Mouse (Mus musculus) CH12.LX (cell line): ENCODE data around the gene Hoxd3. TPM values are rescaled to one million over a fixed set of nuclear protein-coding genes. Genes with fewer than 3 reads are reported as not detected.

ENCODE experiments used
- DNase-seq: peaks from one replicate; pipeline ENCODE4 v3.0.0-alpha.2; 2013; ENCODE audit errors: extremely low read depth
- H3K27ac ChIP-seq: 2 replicates; pipeline ENCODE4 v1.5.1; 2012; ENCODE audit warnings: low read depth, mild to moderate bottlenecking, control low read depth, moderate library complexity; ENCODE audit not compliant: insufficient read depth
- H3K27me3 ChIP-seq: replicated peaks from 2 replicates; pipeline ENCODE3; 2012; ENCODE audit warnings: inconsistent platforms
- H3K36me3 ChIP-seq, 2 experiments: replicated peaks in 1 of 2; 2 replicates each; pipeline versions ENCODE3 to v1.6.1; 2012; ENCODE audit warnings: inconsistent platforms in 1 of 2, low read length in 1 of 2, mild to moderate bottlenecking in 1 of 2, mixed read lengths in 1 of 2, moderate library complexity in 1 of 2; ENCODE audit not compliant: control insufficient read depth in 1 of 2, insufficient read depth in 1 of 2
- H3K4me1 ChIP-seq, 2 experiments: 2 replicates each; pipeline ENCODE4 v1.6.1; 2012; ENCODE audit warnings: inconsistent platforms in 1 of 2, moderate library complexity in 1 of 2; ENCODE audit not compliant: insufficient read depth in 2 of 2, control insufficient read depth in 1 of 2
- H3K4me2 ChIP-seq: 2 replicates; pipeline ENCODE4 v1.6.1; 2012; ENCODE audit warnings: low read depth, mild to moderate bottlenecking, control low read depth; ENCODE audit not compliant: poor library complexity, insufficient read depth, severe bottlenecking
- H3K4me3 ChIP-seq, 3 experiments: fragments of 150-350 bp in 1 of 3; sonication (generic) in 1 of 3; replicated peaks in 1 of 3; 2 replicates each; pipeline versions ENCODE3 to v1.5.1; 2011 to 2012; ENCODE audit warnings: low read depth in 2 of 3, low read length in 2 of 3, mild to moderate bottlenecking in 2 of 3, moderate library complexity in 2 of 3, control low read depth in 1 of 3, improper control_type of control experiment in 1 of 3, inconsistent platforms in 1 of 3, mixed read lengths in 1 of 3; ENCODE audit not compliant: poor library complexity in 1 of 3
- H3K79me2 ChIP-seq: replicated peaks from 2 replicates; pipeline ENCODE4 v1.6.1; 2012; ENCODE audit warnings: mild to moderate bottlenecking, moderate library complexity; ENCODE audit not compliant: control insufficient read depth, poor library complexity, insufficient read depth, severe bottlenecking; ENCODE audit errors: extremely low read depth
- H3K9ac ChIP-seq: 2 replicates; pipeline ENCODE4 v1.6.1; 2012; ENCODE audit warnings: low read depth, mild to moderate bottlenecking, control low read depth, moderate library complexity; ENCODE audit not compliant: insufficient read depth
- H3K9me3 ChIP-seq: replicated peaks from 2 replicates; pipeline ENCODE3; 2012; ENCODE audit warnings: low read length, inconsistent platforms, mixed read lengths
- BHLHE40 ChIP-seq: IDR thresholded peaks from 2 replicates; pipeline ENCODE4 v1.6.1; 2011; ENCODE audit warnings: mild to moderate bottlenecking, low read depth, low read length, improper control_type of control experiment
- CHD1 ChIP-seq: IDR thresholded peaks from 2 replicates; pipeline ENCODE4 v1.6.1; 2012; ENCODE audit warnings: low read depth, low read length, improper control_type of control experiment, inconsistent platforms
- CTCF ChIP-seq, 2 experiments: IDR thresholded peaks in 1 of 2; conservative IDR thresholded peaks in 1 of 2; 2 replicates each; pipeline ENCODE4 v1.5.1; 2011 to 2012; ENCODE audit warnings: low read depth in 2 of 2, low read length in 2 of 2, improper control_type of control experiment in 1 of 2, inconsistent platforms in 1 of 2, mild to moderate bottlenecking in 1 of 2, moderate library complexity in 1 of 2
- E2F4 ChIP-seq: IDR thresholded peaks from 2 replicates; pipeline ENCODE4 v1.6.1; 2011; ENCODE audit warnings: low read depth, low read length, improper control_type of control experiment; ENCODE audit not compliant: insufficient replicate concordance
- ELF1 ChIP-seq: IDR thresholded peaks from 2 replicates; pipeline ENCODE4 v1.6.1; 2014; ENCODE audit warnings: low read depth, mild to moderate bottlenecking, inconsistent platforms, low read length, improper control_type of control experiment
- ETS1 ChIP-seq: conservative IDR thresholded peaks from 2 replicates; pipeline ENCODE4 v1.6.1; 2012; ENCODE audit warnings: low read depth, mild to moderate bottlenecking, inconsistent platforms, low read length, improper control_type of control experiment, moderate library complexity
- GABPA ChIP-seq: IDR thresholded peaks from 2 replicates; pipeline ENCODE4 v1.6.1; 2012; ENCODE audit warnings: low read depth, low read length, improper control_type of control experiment, inconsistent platforms; ENCODE audit not compliant: insufficient replicate concordance
- HCFC1 ChIP-seq: IDR thresholded peaks from 2 replicates; pipeline ENCODE4 v1.6.1; 2012; ENCODE audit warnings: low read depth, mild to moderate bottlenecking, inconsistent platforms, low read length, improper control_type of control experiment
- JUND ChIP-seq: conservative IDR thresholded peaks from 2 replicates; pipeline ENCODE4 v1.6.1; 2011; ENCODE audit warnings: low read depth, low read length, improper control_type of control experiment
- MAFK ChIP-seq: IDR thresholded peaks from 2 replicates; pipeline ENCODE4 v1.6.1; 2011; ENCODE audit warnings: low read length, improper control_type of control experiment; ENCODE audit not compliant: insufficient replicate concordance
- MXI1 ChIP-seq: IDR thresholded peaks from 2 replicates; pipeline ENCODE4 v1.6.1; 2011; ENCODE audit warnings: mild to moderate bottlenecking, low read depth, low read length, improper control_type of control experiment
- MYC ChIP-seq: IDR thresholded peaks from 2 replicates; pipeline ENCODE4 v1.6.1; 2011; ENCODE audit warnings: low read depth, mild to moderate bottlenecking, improper control_type of control experiment, low read length
- NRF1 ChIP-seq: IDR thresholded peaks from 2 replicates; pipeline ENCODE4 v1.6.1; 2014; ENCODE audit warnings: low read depth, mild to moderate bottlenecking, inconsistent platforms, low read length, improper control_type of control experiment, moderate library complexity
- POLR2A ChIP-seq: IDR thresholded peaks from 2 replicates; pipeline ENCODE4 v1.6.1; 2011; ENCODE audit warnings: low read depth, mild to moderate bottlenecking, improper control_type of control experiment, low read length
- RCOR1 ChIP-seq: conservative IDR thresholded peaks from 2 replicates; pipeline ENCODE4 v1.6.1; 2012; ENCODE audit warnings: low read depth, mild to moderate bottlenecking, inconsistent platforms, low read length, improper control_type of control experiment
- SMC3 ChIP-seq: IDR thresholded peaks from 2 replicates; pipeline ENCODE4 v1.6.1; 2011; ENCODE audit warnings: low read depth, low read length, improper control_type of control experiment
- TBP ChIP-seq: conservative IDR thresholded peaks from 2 replicates; pipeline ENCODE4 v1.6.1; 2011; ENCODE audit warnings: low read depth, low read length, improper control_type of control experiment
- TCF12 ChIP-seq: IDR thresholded peaks from 2 replicates; pipeline ENCODE4 v1.6.1; 2014; ENCODE audit warnings: low read depth, mild to moderate bottlenecking, inconsistent platforms, low read length, improper control_type of control experiment
- UBTF ChIP-seq: IDR thresholded peaks from 2 replicates; pipeline ENCODE4 v1.6.1; 2012; ENCODE audit warnings: low read depth, mild to moderate bottlenecking, inconsistent platforms, low read length, improper control_type of control experiment, moderate library complexity
- USF2 ChIP-seq: conservative IDR thresholded peaks from 2 replicates; pipeline ENCODE4 v1.6.1; 2011; ENCODE audit warnings: low read depth, low read length, improper control_type of control experiment
- ZMIZ1 ChIP-seq: IDR thresholded peaks from 2 replicates; pipeline ENCODE4 v1.6.1; 2012; ENCODE audit warnings: low read depth, mild to moderate bottlenecking, inconsistent platforms, low read length, improper control_type of control experiment
- ZNF384 ChIP-seq: IDR thresholded peaks from 2 replicates; pipeline ENCODE4 v1.6.1; 2012; ENCODE audit warnings: low read depth, low read length, improper control_type of control experiment, inconsistent platforms
- dilution Hi-C: fragments of 300-500 bp; cut with MboI; formaldehyde crosslinking; loops from 2 replicates; pipeline ENCODE4 v1.14.3; 2020; ENCODE audit warnings: low sequenced_read_pairs; ENCODE audit not compliant: extremely low pct_unique_long_range_greater_than_20kb, extremely low pct_ligation_motif_present
- in situ Hi-C: fragments of 300-500 bp; cut with MboI; formaldehyde crosslinking; loops from 3 replicates; pipeline ENCODE4 v1.14.3; 2019; ENCODE audit warnings: low sequenced_read_pairs, low pct_ligation_motif_present, low pct_unique_long_range_greater_than_20kb, mixed read lengths
- polyA plus RNA-seq: library from polyadenylated mRNA; unstranded; fragments of >175 nt; gene quantifications from 2 replicates; pipeline ENCODE4 v1.2.1, GENCODE M21; 2012; ENCODE audit warnings: low read depth; ENCODE audit not compliant: insufficient read length
- total RNA-seq, 2 experiments: library from RNA; depleted of rRNA; stranded (reverse); fragments of 300-350 nt in 1 of 2; fragments of >200 nt in 1 of 2; gene quantifications; 2 replicates each; pipeline ENCODE4 v1.2.3; 2012 to 2014

Hoxd3 gene
- total and polyA plus RNA-seq, 3 experiments: 0.12 to 1.1 TPM; not detected in 1

- dilution Hi-C loops: no loop called here
- H3K4me1 ChIP-seq: 0 out of 4 replicates have a peak, but pooled peaks cover 0 to 5% of the 10 kb centered on the region in 2 experiments
Measured at GRCm38 (mm10) chr2:74676376-74677052, 35.2 kb upstream of the Hoxd3 start.

GRCm38 (mm10) chr2:74677106-74677505, 34.6 kb upstream of the Hoxd3 start:
- Histone ChIP-seq H3K4me1 (0 out of 4 replicates have a peak, but pooled peaks cover 0 to 5% of the 10 kb centered on the region in 2 experiments), H3K79me2 (no peaks in the 10 kb centered on the region), H3K9ac (no peak overlapping the region), H3K4me2 (no peak overlapping the region), H3K4me3 (no peak overlapping the region), H3K27ac (no peak overlapping the region), H3K36me3 (no peaks in the 10 kb centered on the region), H3K27me3 (no peaks in the 10 kb centered on the region), H3K9me3 (peaks cover 16% of the 10 kb centered on the region)
- in situ Hi-C loops (loop anchor here (25.0 kb wide), 1 partner anchor 635 kb away; no protein-coding TSS in a partner anchor), dilution Hi-C loops (no loop called here)
- TF ChIP-seq HCFC1: no peak
- no peak for TF ChIP-seq ZNF384
- no peak for TF ChIP-seq MXI1
- no peak for TF ChIP-seq SMC3
- no peak for TF ChIP-seq MAFK
- no peak for TF ChIP-seq POLR2A
- DNase-seq: no peak

More at GRCm38 (mm10) chr2:74676376-74677052, 35.2 kb upstream of the Hoxd3 start:
- Histone ChIP-seq H3K4me3 (no peak overlapping the region), H3K79me2 (no peaks in the 10 kb centered on the region), H3K4me2 (no peak overlapping the region), H3K9me3 (peaks cover 11% of the 10 kb centered on the region), H3K27ac (no peak overlapping the region), H3K9ac (no peak overlapping the region), H3K36me3 (no peaks in the 10 kb centered on the region), H3K27me3 (no peaks in the 10 kb centered on the region)
- TF ChIP-seq CTCF (conservative IDR thresholded peaks at IDR 0.05 in 1 of 2, IDR thresholded peaks at IDR 0.05 in 1 of 2; ENCODE audit: low read depth in 2 of 2, low read length in 2 of 2) (no peak), ELF1 (no peak), ZMIZ1 (no peak), RCOR1 (no peak), GABPA (no peak), TCF12 (no peak), ETS1 (no peak), CHD1 (no peak), NRF1 (no peak), TBP (no peak), E2F4 (no peak), JUND (no peak), MYC (no peak), POLR2A (no peak), BHLHE40 (no peak), UBTF (no peak), USF2 (no peak)
- in situ Hi-C loops: loop anchor here (25.0 kb wide), 1 partner anchor 636 kb away; no protein-coding TSS in a partner anchor
- DNase-seq: no peak
